Mouse (Mus musculus): ENCODE measurements around the gene Chchd5. TPM values are rescaled to one million over a fixed set of nuclear protein-coding genes. Genes with fewer than 3 reads are reported as not detected.

Gene Chchd5
- polyA plus RNA-seq, 1 experiment = 17.2 TPM

- no peak for TF ChIP-seq CTCF (IDR thresholded peaks at IDR 0.05; ENCODE audit: control insufficient read depth, insufficient read depth, insufficient replicate concordance, low read depth, low read length)
- Histone ChIP-seq H3K36me3 (ENCODE audit: control insufficient read depth, insufficient read depth, low read length) (peaks cover 2% of the 10 kb centered on the region), H3K27me3 (ENCODE audit: control insufficient read depth, insufficient read depth, low read length) (no peaks in the 10 kb centered on the region), H3K4me3 (ENCODE audit: control insufficient read depth, low read depth, low read length) (peak overlapping the region; percentile 86), H3K4me1 (ENCODE audit: control insufficient read depth, insufficient read depth, low read length) (peaks cover 9% of the 10 kb centered on the region), H3K27ac (ENCODE audit: control insufficient read depth, insufficient read depth, low read depth, low read length) (peak overlapping the region; percentile 61)
Observed at GRCm38 (mm10) chr2:129129987-129130545, 566 bp downstream of the Chchd5 start.

GRCm38 (mm10) chr2:129130776-129131175 lies 1.3 kb downstream of the Chchd5 start:
- Histone ChIP-seq H3K27ac (ENCODE audit: control insufficient read depth, insufficient read depth, low read depth, low read length) (no peak overlapping the region), H3K4me1 (ENCODE audit: control insufficient read depth, insufficient read depth, low read length) (peaks cover 9% of the 10 kb centered on the region), H3K27me3 (ENCODE audit: control insufficient read depth, insufficient read depth, low read length) (no peaks in the 10 kb centered on the region), H3K36me3 (ENCODE audit: control insufficient read depth, insufficient read depth, low read length) (peaks cover 2% of the 10 kb centered on the region), H3K4me3 (ENCODE audit: control insufficient read depth, low read depth, low read length) (no peak overlapping the region)
- TF ChIP-seq CTCF (IDR thresholded peaks at IDR 0.05; ENCODE audit: control insufficient read depth, insufficient read depth, insufficient replicate concordance, low read depth, low read length) = no peak
- no peak for TF ChIP-seq POLR2A (IDR thresholded peaks at IDR 0.05; ENCODE audit: control insufficient read depth, low read depth, low read length)

- H3K27me3 ChIP-seq (ENCODE audit: control insufficient read depth, insufficient read depth, low read length) = no peaks in the 10 kb centered on the region
- peaks cover 2% of the 10 kb centered on the region for H3K36me3 ChIP-seq (ENCODE audit: control insufficient read depth, insufficient read depth, low read length)
- TF ChIP-seq POLR2A (IDR thresholded peaks at IDR 0.05; ENCODE audit: control insufficient read depth, low read depth, low read length) (no peak), CTCF (IDR thresholded peaks at IDR 0.05; ENCODE audit: control insufficient read depth, insufficient read depth, insufficient replicate concordance, low read depth, low read length) (no peak)
Observed at GRCm38 (mm10) chr2:129132231-129132630, 2.7 kb downstream of the Chchd5 start.

DNA sequence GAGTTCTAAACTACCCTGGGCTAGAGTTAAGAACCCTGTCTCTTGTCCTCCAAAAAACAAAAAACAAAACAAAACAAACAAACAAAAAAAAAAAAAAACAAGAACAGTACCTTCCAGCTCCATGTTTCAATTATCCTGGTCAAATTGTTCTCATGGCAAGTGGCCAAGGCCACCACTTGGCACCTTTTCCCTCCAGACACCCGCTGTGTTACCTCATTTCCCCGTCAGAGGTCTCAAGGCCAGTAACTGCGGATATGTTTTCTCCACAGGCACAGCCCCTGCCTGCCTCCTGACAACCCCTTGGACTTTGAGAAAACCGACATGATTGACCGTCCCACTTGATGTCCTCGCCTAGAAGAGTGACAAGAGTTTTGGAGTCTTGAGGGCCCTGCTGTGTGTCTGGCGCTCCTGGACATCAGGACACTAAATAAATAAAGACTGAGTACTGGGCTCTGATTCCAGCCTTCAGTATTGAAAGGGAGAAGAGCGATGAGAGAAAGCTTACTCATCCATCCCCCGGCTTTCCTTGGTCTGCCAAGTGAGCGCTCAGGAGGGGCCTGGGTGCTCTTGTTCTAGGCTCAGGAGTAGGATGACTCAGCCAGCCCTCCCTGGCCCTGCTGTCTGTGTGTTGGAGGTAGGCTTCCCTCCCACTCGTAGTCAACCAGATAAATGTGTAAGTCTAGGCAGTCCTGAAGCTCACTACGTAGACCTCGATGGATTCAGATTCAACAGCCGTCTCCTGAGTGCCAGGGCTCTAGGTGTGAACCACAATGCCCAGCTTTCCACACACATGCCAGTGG lies 3.7 kb downstream of the Chchd5 start:
- H3K4me1 ChIP-seq (ENCODE audit: control insufficient read depth, insufficient read depth, low read length) = peaks cover 9% of the 10 kb centered on the region
- peaks cover 2% of the 10 kb centered on the region for H3K36me3 ChIP-seq (ENCODE audit: control insufficient read depth, insufficient read depth, low read length)
- TF ChIP-seq CTCF (IDR thresholded peaks at IDR 0.05; ENCODE audit: control insufficient read depth, insufficient read depth, insufficient replicate concordance, low read depth, low read length) (no peak), POLR2A (IDR thresholded peaks at IDR 0.05; ENCODE audit: control insufficient read depth, low read depth, low read length) (no peak)

More at GRCm38 (mm10) chr2:129132231-129132630, 2.7 kb downstream of the Chchd5 start:
- peaks cover 9% of the 10 kb centered on the region for H3K4me1 ChIP-seq (ENCODE audit: control insufficient read depth, insufficient read depth, low read length)
- no peak overlapping the region for H3K27ac ChIP-seq (ENCODE audit: control insufficient read depth, insufficient read depth, low read depth, low read length)
- H3K4me3 ChIP-seq (ENCODE audit: control insufficient read depth, low read depth, low read length) = no peak overlapping the region

GRCm38 (mm10) chr2:129139906-129140305 lies 10.4 kb downstream of the Chchd5 start:
- no peaks in the 10 kb centered on the region for H3K36me3 ChIP-seq (ENCODE audit: control insufficient read depth, insufficient read depth, low read length)
- no peak overlapping the region for H3K27ac ChIP-seq (ENCODE audit: control insufficient read depth, insufficient read depth, low read depth, low read length)
- H3K4me3 ChIP-seq (ENCODE audit: control insufficient read depth, low read depth, low read length) = no peak overlapping the region
- no peaks in the 10 kb centered on the region for H3K27me3 ChIP-seq (ENCODE audit: control insufficient read depth, insufficient read depth, low read length)
- H3K4me1 ChIP-seq (ENCODE audit: control insufficient read depth, insufficient read depth, low read length) = no peaks in the 10 kb centered on the region
- no peak for TF ChIP-seq CTCF (IDR thresholded peaks at IDR 0.05; ENCODE audit: control insufficient read depth, insufficient read depth, insufficient replicate concordance, low read depth, low read length)
- no peak for TF ChIP-seq POLR2A (IDR thresholded peaks at IDR 0.05; ENCODE audit: control insufficient read depth, low read depth, low read length)

More for the DNA sequence above, 3.7 kb downstream of the Chchd5 start:
- H3K4me3 ChIP-seq (ENCODE audit: control insufficient read depth, low read depth, low read length) = no peak overlapping the region
- no peaks in the 10 kb centered on the region for H3K27me3 ChIP-seq (ENCODE audit: control insufficient read depth, insufficient read depth, low read length)
- H3K27ac ChIP-seq (ENCODE audit: control insufficient read depth, insufficient read depth, low read depth, low read length) = no peak overlapping the region

- TF ChIP-seq POLR2A (IDR thresholded peaks at IDR 0.05; ENCODE audit: control insufficient read depth, low read depth, low read length) (no peak), CTCF (IDR thresholded peaks at IDR 0.05; ENCODE audit: control insufficient read depth, insufficient read depth, insufficient replicate concordance, low read depth, low read length) (no peak)
- Histone ChIP-seq H3K4me3 (ENCODE audit: control insufficient read depth, low read depth, low read length) (no peak overlapping the region), H3K4me1 (ENCODE audit: control insufficient read depth, insufficient read depth, low read length) (no peaks in the 10 kb centered on the region), H3K36me3 (ENCODE audit: control insufficient read depth, insufficient read depth, low read length) (no peaks in the 10 kb centered on the region), H3K27ac (ENCODE audit: control insufficient read depth, insufficient read depth, low read depth, low read length) (no peak overlapping the region), H3K27me3 (ENCODE audit: control insufficient read depth, insufficient read depth, low read length) (no peaks in the 10 kb centered on the region)
Observed at GRCm38 (mm10) chr2:129148836-129149235, 19.3 kb downstream of the Chchd5 start.

DNA sequence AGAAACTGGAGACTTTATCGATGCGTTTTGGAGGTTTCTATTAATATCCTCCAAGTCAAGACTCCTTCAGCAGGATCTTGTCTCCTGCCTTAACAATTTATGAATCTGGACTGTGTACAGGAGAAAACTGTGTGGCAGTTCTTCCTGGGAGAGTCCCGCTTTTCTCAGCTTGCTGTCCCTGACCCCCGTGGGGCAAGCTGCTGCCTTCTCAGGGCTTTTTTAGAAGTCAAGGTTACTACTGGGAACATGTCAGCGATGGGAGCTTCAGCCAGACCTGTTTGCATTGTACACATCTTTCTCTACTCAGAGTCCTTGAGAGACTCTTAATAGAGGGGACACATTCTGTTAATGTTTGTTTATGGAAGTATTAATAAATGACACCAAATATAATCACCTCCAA lies 20.9 kb downstream of the Chchd5 start:
- no peaks in the 10 kb centered on the region for H3K4me1 ChIP-seq (ENCODE audit: control insufficient read depth, insufficient read depth, low read length)
- no peak overlapping the region for H3K4me3 ChIP-seq (ENCODE audit: control insufficient read depth, low read depth, low read length)
- H3K36me3 ChIP-seq (ENCODE audit: control insufficient read depth, insufficient read depth, low read length) = no peaks in the 10 kb centered on the region
- no peak for TF ChIP-seq CTCF (IDR thresholded peaks at IDR 0.05; ENCODE audit: control insufficient read depth, insufficient read depth, insufficient replicate concordance, low read depth, low read length)
- no peak for TF ChIP-seq POLR2A (IDR thresholded peaks at IDR 0.05; ENCODE audit: control insufficient read depth, low read depth, low read length)
- H3K27ac ChIP-seq (ENCODE audit: control insufficient read depth, insufficient read depth, low read depth, low read length) = no peak overlapping the region
- no peaks in the 10 kb centered on the region for H3K27me3 ChIP-seq (ENCODE audit: control insufficient read depth, insufficient read depth, low read length)
